Mouse (Mus musculus) liver, embryonic 18 days (tissue): ENCODE data around the gene Rhou. TPM values are rescaled to one million over a fixed set of nuclear protein-coding genes. Genes with fewer than 3 reads are reported as not detected.

Experiments used
- polyA plus RNA-seq: library from polyadenylated mRNA; depleted of rRNA; stranded (reverse); fragments of >200 nt; gene quantifications from 2 replicates; pipeline ENCODE4 v1.2.3, GENCODE M21; 2012; rRNA removed

The Rhou gene
- polyA plus RNA-seq: 6.9 and 9.4 TPM in 2 replicates

DNA sequence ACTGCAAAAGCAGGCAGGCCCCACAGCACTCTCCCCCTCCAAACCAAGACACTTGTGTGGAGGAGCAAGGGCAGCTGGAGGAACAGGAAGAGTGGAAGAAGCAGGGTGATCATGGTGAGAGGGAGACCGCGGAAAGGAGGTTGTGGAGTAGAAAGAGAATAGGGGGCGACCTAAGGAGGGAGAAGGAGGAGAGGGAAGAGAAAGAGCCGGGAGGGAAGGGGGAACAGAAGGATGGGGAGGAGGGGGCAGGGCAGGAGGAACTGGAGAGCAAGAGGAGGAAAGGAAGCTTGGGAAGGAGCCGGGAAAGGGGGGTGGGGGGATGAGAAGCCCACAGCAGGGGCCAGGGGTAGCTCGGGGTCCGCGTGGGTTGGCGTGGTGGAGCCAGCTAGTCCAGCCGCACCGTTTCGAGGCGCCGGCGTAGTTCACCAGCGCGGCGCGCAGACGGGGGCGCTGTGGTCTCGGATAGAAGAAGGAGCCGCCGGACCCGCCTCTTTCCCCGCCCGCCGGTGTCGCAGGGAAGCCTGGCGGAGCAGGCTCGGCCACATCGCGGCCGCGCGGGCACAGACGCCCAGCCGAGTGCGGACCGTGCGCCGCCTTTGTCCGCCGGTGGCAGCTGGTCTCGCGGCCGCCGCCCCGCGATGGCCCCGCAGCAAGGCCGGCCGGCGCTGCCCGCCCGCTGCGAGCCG, at the start of gene Rhou:
Gene Rhou (plus strand): TSS at position 622 of the 686 bp plus-strand sequence.

Other genes with a start within 250 kb of the Rhou start
- gene Mc1r, start 246.8 kb upstream of the Rhou start, polyA plus RNA-seq: 0.01 TPM in 1 of 2 replicates, not detected in the other
- 0.24 and 0.32 TPM in 2 replicates for gene Tubb3, start 242.5 kb upstream of the Rhou start, polyA plus RNA-seq
- 9.1 and 9.3 TPM in 2 replicates for gene Def8, start 230.4 kb upstream of the Rhou start, polyA plus RNA-seq
- 13.3 and 14.2 TPM in 2 replicates for gene Afg3l1, start 176.0 kb upstream of the Rhou start, polyA plus RNA-seq
- 0.02 and 0.06 TPM in 2 replicates for gene Dbndd1, start 138.5 kb upstream of the Rhou start, polyA plus RNA-seq
- gene Gas8, start 135.1 kb upstream of the Rhou start, polyA plus RNA-seq: 3.3 and 3.6 TPM in 2 replicates
- gene Rab4a, start 152.1 kb downstream of the Rhou start, polyA plus RNA-seq: 23.9 and 28.6 TPM in 2 replicates
- gene Ccsap, start 206.3 kb downstream of the Rhou start, polyA plus RNA-seq: 2.0 and 2.1 TPM in 2 replicates
- gene Acta1, start 240.8 kb downstream of the Rhou start, polyA plus RNA-seq: 0.89 and 4.7 TPM in 2 replicates